Mouse (Mus musculus) layer of hippocampus, postnatal 25 days (tissue): ENCODE data around the gene Mfsd6l. TPM values are rescaled to one million over a fixed set of nuclear protein-coding genes. Genes with fewer than 3 reads are reported as not detected.

Experiments used
- DNase-seq, 2 experiments: peaks; one replicate each; pipeline ENCODE4 v3.0.0; 2022; ENCODE audit warnings: mixed read lengths in 2 of 2, low spot score in 1 of 2; ENCODE audit errors: extremely low spot score in 1 of 2
- total RNA-seq, 2 experiments: library from RNA; stranded (reverse); gene quantifications; 2 replicates each; pipeline ENCODE4 v1.2.3; 2021

The Mfsd6l gene
- total RNA-seq, 2 experiments from 2014 or later, result not detected

- no peak for DNase-seq
Measured at GRCm38 (mm10) chr11:68601486-68601991, 45.6 kb downstream of the Mfsd6l start.

GRCm38 (mm10) chr11:68602200-68602931, 46.4 kb downstream of the Mfsd6l start:
- DNase-seq, result no peak

- DNase-seq, result no peak
Measured at GRCm38 (mm10) chr11:68607046-68607445, 51.1 kb downstream of the Mfsd6l start.

Other genes with a start within 250 kb of the Mfsd6l start
- 1 to 10 TPM; 7.4 to 7.5 TPM for gene Ntn1, start 155.4 kb upstream of the Mfsd6l start, total RNA-seq
- 1 to 10 TPM; 1.7 to 2.1 TPM for gene Pik3r5, start 124.1 kb upstream of the Mfsd6l start, total RNA-seq
- 1 to 10 TPM; 1.6 to 2.0 TPM for gene Pik3r6, start 53.2 kb upstream of the Mfsd6l start, total RNA-seq
- 1 to 10 TPM; 2.0 to 2.4 TPM for gene Ccdc42, start 30.8 kb downstream of the Mfsd6l start, total RNA-seq
- gene Myh10, start 135.4 kb downstream of the Mfsd6l start, total RNA-seq, result 100 to 1,000 TPM; 122 to 139 TPM